Mouse (Mus musculus): ENCODE measurements around the gene Pex10. TPM values are rescaled to one million over a fixed set of nuclear protein-coding genes. Genes with fewer than 3 reads are reported as not detected.

The Pex10 gene
- polyA plus RNA-seq, 1 experiment from 2014 or later = 19.1 TPM

Other genes with a start within 250 kb of the Pex10 start
- 0.08 and 0.17 TPM in 2 replicates for gene Ttc34, start 229.6 kb upstream of the Pex10 start, polyA plus RNA-seq (2015; fragmentation: Nextera tagmentation; extraction: Ambion mirVana)
- gene Mmel1, start 197.4 kb upstream of the Pex10 start, polyA plus RNA-seq (2015; fragmentation: Nextera tagmentation; extraction: Ambion mirVana) = 0.21 and 0.23 TPM in 2 replicates
- gene Fam213b, start 167.9 kb upstream of the Pex10 start, polyA plus RNA-seq (2015; fragmentation: Nextera tagmentation; extraction: Ambion mirVana) = 29.1 and 30.6 TPM in 2 replicates
- 3.8 and 8.0 TPM in 2 replicates for gene Tnfrsf14, start 138.5 kb upstream of the Pex10 start, polyA plus RNA-seq (2015; fragmentation: Nextera tagmentation; extraction: Ambion mirVana)
- 2.5 and 2.6 TPM in 2 replicates for gene Hes5, start 106.1 kb upstream of the Pex10 start, polyA plus RNA-seq (2015; fragmentation: Nextera tagmentation; extraction: Ambion mirVana)
- 37.6 and 37.7 TPM in 2 replicates for gene Pank4, start 102.9 kb upstream of the Pex10 start, polyA plus RNA-seq (2015; fragmentation: Nextera tagmentation; extraction: Ambion mirVana)
- gene Plch2, start 10.2 kb upstream of the Pex10 start, polyA plus RNA-seq (2015; fragmentation: Nextera tagmentation; extraction: Ambion mirVana) = 24.1 and 24.7 TPM in 2 replicates
- gene Rer1, start 19.4 kb downstream of the Pex10 start, polyA plus RNA-seq (2015; fragmentation: Nextera tagmentation; extraction: Ambion mirVana) = 175 and 179 TPM in 2 replicates
- 5.1 and 5.3 TPM in 2 replicates for gene Morn1, start 19.6 kb downstream of the Pex10 start, polyA plus RNA-seq (2015; fragmentation: Nextera tagmentation; extraction: Ambion mirVana)
- 16.2 and 16.6 TPM in 2 replicates for gene Ski, start 155.6 kb downstream of the Pex10 start, polyA plus RNA-seq (2015; fragmentation: Nextera tagmentation; extraction: Ambion mirVana)
- gene Faap20, start 182.8 kb downstream of the Pex10 start, polyA plus RNA-seq (2015; fragmentation: Nextera tagmentation; extraction: Ambion mirVana) = 64.5 and 65.8 TPM in 2 replicates

Data from stomach, embryonic 15.5 days (tissue).